Mouse (Mus musculus): Measurements from ENCODE around the gene Ift52.

Ift52 gene

DNA sequence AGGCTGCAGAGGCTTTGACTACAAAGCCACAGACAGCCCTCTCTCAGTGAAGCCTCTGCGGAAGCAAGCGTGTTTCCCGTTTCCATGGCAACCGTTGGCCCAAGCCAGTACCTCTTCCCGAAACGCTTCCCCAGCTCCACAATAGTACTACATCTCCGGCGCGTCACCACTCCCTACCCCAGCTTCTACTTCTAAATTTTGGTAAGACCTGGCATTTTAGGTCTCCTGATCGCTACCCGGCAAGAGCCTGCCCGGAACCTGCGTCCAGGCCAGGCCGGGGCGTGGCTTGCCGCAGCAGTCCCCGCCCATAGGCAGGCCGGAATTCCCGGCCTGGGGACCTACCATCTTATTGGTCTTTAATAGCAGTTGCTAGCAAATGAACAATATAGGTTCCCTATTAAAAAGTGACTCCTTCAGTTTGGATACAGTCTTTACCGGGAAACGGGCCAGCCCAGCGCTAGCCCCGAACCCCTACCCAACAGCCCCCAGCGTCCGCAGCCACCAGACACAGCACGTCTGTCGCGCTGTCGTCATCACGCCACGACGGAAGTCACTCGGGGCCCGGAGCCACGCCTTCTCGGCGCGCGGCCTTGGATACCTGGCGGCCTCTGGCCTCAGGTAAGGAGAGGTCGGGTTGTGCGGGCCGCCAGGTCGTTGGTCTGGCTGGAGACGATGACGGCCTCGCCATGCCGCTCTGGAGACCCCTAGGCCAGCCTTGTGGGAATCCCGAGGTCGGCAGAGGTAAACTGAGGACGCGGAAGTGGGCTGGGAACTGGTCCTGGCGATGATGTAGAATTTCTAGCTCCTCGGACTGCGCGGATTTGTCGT lies at the start of gene Ift52:
Gene Ift52, plus strand, starts transcription at position 439 of the 828 bp plus-strand sequence.
- peak; percentile 58 for DNase-seq (ENCODE audit: extremely low read depth, low read depth)

DNA sequence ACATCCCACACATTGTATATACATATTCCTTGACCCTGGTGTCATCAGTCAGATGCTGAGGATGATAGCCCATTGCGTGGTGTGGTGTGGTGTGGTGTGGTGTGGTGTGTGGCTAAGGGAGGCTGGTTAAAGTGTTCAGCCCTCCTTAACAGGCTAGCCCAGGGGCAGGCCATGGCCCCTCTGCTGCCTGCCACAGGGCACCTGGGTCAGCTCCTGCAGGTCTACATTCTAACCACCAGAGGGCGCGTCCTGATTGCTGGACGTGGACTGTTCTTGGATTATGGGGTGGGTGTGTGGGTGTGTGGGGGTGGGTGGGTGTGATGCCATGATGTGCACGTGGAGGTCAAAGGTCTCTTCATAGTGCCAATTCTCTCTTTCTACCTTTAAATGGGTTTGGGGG lies 48.8 kb upstream of the Ift52 start:
- no peak for DNase-seq (ENCODE audit: extremely low read depth, low read depth)

DNA sequence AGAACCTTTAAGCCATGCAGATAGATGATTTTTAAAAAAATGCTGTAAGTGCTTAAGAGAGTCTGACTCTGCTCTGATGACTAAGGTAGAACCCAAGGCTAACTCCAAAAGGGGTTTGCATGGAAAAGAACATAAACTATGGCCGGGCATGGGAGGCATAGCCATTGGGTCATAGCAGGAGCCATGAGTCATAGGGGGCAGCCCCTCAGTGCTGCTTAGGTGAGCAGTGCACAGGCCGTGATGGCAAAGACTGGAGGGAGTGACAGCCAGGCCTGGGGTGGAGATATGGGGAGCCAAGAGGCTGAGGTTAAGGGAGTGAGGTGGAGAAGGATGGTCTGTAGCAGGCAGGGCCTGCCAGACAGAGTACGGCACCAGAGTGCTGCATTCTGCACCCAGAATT lies 48.1 kb upstream of the Ift52 start:
- DNase-seq (ENCODE audit: extremely low read depth, low read depth), result no peak

DNA sequence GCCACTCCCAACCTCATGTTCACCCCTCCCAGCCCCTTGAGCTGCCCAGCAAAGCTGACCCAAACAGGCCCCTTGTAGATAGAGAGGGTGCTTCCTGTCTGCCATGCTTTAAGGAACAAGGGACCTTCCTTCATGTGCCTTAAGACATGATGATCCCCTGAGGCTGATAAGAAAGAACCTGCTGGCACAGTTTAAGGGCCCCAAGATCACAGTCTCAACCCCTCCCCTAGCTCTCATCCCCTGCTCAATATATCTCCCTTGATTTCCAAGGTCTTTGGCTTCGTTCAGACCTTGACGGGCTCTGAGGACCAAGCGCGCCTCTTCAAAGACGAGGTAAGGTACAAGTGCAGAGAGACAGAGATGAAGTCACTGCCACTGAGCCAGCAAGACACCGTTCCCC lies 46.3 kb upstream of the Ift52 start:
- no peak for DNase-seq (ENCODE audit: extremely low read depth, low read depth)

DNA sequence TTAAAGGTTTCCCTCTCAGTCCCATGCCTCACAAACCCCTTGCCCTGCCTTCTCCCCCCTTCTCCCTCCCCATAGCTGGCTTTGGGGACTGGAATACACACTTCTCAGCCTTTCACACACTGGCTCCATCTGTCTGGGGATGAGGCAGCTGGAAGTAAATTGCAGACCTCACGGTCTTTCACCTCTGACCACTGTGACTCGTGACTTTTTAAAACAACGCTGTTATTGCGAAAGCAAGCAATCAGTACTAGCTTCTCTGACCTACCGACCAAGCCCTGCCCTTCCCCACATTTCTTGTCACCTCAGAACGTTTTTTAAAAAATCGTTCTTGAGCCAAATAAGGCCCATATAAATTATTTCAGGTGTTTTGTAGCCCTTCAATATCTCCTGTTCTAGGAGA lies 44.4 kb upstream of the Ift52 start:
- DNase-seq (ENCODE audit: extremely low read depth, low read depth), result no peak

DNA sequence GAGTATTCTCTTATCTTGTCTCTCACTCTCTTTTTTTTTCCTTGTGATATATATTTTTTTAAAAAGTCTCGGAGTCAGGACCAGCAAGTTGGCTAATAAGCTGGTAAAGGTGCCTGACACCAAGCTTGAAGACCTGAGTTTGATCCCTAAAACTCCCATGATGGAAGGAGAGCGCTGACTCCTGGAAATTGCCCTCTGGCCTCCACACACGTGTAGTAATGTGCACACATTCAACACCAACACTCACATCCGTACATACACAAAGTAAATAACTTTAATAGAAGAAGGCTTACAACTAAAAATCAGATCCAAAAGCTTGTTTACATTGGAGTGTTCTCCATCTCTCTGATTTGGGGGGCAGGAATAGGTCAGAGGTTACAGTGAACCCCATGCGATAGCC lies 43.9 kb upstream of the Ift52 start:
- no peak for DNase-seq (ENCODE audit: extremely low read depth, low read depth)

DNA sequence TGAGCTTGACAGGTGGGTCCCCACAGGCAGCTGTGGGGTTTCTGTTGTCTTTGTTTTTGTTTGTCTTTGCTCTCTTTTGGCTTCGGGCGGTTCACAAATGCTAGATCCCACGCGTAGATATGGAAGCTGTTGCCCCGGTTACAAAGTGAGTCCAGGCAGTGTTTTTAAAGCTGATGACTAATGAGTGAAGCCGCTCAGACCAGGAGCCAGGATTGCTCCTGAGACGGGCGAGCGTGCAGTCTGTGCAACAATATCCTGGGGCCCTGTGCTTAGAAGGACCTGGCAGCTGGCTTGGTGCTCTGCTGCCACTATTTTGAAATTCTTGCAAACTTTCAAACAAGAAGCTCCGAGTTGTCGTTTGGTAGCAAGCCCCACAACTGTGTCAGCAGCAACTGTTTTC lies 43.5 kb upstream of the Ift52 start:
- DNase-seq (ENCODE audit: extremely low read depth, low read depth), result no peak

DNA sequence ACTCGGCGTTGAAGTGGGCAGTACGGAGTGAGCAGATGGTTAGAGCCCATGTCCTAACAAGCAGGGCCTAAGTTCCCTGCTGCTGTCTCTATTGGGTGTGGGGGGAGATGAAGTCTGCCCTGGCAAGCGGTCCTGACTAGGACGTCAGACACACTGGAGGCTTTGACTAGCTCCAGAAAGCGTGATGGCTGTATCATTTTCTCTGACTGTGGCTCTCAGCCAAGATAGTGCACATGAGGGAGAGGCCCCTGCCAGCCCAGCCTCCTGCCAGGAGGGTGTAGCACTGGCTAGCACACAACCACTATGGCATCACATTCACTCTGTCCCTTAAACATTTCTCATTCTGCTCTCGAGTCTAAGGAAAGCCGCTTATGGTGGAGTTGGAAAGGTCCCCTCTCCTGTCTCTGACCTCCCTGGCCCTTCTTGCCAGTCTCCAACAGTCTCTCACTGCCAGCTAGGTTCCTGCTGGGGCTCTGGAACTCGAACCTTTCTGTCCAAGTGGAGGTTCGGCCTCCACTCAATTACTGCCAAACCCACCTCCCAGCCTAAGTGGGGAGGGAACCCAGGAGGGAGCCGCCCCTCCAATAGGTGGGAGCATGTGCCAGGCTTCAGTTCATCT lies 41.9 kb upstream of the Ift52 start:
- DNase-seq (ENCODE audit: extremely low read depth, low read depth), result no peak

DNA sequence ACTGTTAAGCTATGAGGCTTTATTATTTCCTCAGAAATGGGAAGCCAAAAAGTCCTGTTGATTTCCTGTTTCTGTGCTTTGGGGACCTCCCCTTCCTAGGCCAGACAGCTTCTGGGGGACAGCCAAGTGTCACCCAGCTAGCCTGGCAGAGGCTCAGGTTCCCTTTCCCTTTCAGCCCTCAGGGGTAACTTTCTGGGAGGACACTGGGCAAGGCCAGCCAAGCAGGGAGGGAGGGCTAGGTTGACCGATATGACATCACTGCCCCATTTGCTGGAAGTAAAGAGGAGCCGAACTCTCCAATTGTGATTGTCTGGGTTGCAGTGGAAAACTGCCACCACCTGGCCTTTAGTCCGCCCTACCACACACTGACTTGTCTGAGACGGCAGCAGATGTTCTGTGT lies 41.2 kb upstream of the Ift52 start:
- no peak for DNase-seq (ENCODE audit: extremely low read depth, low read depth)

DNA sequence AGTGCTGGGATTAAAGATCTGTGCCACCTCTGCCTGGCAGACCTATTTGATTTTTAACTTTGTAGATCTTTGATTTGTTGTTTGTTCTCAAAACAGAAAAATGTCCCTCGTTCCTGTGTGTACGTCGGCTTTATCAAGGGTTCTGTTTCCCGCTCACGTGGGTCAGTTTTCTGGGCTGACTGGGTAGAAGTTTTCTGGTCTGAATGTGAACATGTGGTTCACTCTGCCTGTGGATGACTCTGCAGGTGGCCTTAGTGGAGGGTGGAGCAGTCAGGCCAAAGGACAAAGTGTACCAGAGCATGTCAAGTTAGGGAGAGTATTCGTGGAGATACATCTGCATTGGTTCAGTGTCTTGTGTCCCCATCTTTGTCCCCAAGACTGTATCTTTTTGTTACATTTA lies 32.8 kb upstream of the Ift52 start:
- no peak for DNase-seq (ENCODE audit: extremely low read depth, low read depth)

DNA sequence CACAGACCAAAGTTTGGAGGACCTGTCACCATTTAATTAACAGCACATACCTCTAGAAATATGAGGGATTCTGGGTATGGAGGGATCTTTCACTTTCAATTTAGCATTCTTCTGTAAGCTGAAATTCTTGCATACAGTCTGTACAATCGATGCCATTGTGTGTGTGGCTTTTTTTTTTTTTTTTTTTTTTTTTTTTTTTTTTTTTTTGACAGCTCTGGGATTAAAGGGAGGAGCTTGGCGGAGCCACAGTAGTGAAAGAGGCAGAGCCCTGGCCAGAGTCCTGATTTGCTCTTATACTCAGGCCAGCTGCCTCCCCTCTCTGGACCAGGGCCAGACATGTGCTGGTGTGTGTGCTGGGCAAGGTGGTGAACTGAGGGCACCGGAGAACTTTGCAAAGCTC lies 31.2 kb upstream of the Ift52 start:
- DNase-seq (ENCODE audit: extremely low read depth, low read depth), result no peak

DNA sequence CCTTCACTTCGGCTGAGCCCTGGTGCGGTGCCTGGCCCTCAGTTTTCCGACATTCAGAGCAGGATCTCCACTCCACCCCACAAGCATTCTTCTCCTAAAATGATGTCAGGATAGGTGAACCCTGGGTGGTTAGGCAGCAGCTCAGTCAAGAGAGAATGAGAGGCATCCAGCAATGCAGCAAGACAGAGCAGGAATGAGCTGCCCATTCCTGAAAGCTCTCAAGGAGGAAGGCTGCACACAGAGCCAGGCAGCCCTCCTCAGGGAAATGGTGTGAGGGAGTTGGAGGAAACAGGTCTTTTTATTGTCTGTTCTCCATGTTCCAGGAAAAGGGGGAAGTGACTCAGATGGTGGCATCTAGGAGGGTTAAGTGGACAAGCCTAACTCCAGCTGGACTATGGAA lies 30.4 kb upstream of the Ift52 start:
- DNase-seq (ENCODE audit: extremely low read depth, low read depth), result no peak

DNA sequence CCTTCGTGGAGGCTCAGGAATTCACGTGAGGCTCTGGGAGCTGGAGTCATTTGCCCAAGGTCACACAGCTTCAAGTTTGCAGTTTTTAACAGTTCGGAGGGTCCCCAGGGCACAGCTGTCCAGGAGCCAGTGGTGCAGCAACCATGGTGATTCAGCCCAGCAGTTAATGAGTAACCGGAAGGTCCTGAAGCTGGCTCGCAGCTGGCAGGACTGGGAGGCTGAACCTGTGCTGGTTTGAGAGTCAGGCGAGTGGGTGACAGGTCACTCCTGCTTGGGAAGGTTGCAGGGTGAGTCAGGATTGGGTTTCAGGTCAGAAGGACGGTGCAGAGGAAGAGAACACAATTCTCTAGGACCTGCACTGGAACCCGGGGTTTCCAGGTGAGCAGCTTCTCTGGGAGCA lies 29.9 kb upstream of the Ift52 start, which contains the start of gene Sgk2:
Gene Sgk2, plus strand, starts transcription at position 113 of the 400 bp plus-strand sequence.
- DNase-seq (ENCODE audit: extremely low read depth, low read depth), result no peak

DNA sequence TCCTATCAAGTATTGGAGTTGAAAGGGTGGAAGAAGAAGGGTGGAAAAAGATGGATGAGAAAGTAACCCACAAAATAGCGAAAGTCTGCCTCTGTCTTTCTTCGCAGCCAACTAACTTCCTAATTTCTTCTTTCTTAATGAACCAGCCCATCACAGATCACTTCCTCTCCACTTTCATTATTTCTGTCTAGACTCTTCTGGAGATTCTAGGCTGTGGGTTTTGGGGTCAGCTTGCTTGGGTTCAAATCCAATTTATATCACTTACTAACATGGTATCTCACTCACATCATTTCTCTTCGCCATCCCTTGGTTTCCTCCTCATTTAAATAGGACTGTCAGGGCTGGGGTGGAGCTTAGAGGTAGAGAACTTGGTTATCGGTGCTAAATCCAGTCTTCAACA lies 28.9 kb upstream of the Ift52 start:
- DNase-seq (ENCODE audit: extremely low read depth, low read depth), result no peak

DNA sequence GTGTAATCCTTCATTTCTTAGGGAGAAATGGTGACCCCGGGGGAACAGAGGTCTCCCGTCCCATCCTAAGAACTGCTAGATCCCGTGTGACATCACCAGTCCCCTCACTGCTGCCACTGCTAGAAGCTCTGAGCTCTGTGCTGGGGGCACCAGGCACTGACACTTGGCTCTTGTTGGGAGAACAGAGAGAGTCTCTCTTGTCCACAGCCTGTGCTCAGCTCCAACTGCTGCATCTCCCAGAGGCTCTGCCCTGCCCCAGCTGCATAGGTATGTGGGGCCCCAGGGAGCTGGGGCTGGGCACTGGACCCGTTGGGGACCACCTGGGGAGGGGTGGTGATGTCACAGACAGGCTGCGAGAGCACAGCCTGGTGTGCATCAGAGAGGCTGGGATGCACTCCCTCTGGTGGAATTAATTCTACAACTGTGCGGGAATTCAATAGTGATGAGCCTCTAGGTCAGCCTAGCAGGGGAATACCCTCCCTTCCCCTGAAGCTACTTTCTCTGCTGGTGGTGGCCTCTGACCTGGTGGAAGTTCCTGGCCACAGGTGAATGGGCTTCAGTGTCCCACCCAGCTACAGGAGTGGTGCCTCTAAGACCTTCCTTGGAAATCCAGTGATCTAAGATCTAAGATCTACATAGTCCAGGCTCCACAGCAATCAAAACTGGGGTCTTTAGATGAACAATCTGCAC lies 25.6 kb upstream of the Ift52 start:
- no peak for DNase-seq (ENCODE audit: extremely low read depth, low read depth)

DNA sequence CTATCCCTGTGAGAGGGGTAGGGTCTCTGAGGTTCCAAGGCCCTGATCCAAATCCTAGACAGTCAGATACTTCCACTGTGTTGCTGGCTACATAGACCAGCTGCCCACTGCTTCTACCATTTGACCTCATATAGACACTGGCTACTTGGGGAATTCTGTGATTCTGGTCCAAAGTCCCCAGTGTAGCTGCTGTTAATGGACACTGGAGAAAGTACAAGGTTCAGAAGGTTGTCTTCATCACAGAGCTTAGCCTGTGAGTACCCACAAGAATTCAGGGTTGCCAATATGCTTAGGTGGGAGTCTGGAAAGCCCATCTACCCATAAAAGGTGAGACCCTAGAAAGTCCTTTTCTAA lies 25.1 kb upstream of the Ift52 start:
- no peak for DNase-seq (ENCODE audit: extremely low read depth, low read depth)

DNA sequence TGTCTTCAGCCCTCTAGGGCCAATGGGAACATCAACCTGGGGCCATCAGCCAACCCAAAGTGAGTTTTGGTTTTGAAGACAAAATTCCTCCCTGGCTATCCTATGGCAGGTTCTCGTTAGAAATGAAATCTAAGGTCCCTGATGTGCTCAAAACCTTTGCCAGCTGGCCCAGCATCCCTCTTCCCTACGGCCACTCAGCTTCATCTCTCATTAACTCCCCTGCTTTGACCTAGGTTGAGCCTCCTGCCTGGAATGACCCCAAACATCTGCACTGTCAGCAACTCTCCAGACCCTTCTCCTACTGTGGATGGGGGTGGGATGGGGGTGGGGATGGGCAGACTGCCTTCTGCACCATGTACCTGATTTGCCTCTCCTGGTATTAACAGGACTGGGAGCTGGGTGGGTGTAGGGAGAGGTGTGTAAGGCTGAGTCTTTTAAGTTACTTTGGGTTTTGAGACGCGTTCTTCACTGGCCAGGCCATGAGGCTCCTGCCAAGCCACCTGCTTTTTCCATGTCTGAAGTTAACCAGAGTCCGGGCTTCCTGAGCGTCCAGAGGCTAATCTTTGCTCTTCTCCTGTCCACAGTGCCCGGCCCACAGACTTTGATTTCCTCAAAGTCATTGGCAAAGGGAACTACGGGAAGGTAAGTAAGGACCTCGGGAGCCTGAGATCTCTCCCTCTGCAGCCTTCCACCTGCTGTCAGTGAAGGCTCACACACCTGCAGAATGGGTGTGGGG lies 23.1 kb upstream of the Ift52 start:
- DNase-seq (ENCODE audit: extremely low read depth, low read depth), result no peak

DNA sequence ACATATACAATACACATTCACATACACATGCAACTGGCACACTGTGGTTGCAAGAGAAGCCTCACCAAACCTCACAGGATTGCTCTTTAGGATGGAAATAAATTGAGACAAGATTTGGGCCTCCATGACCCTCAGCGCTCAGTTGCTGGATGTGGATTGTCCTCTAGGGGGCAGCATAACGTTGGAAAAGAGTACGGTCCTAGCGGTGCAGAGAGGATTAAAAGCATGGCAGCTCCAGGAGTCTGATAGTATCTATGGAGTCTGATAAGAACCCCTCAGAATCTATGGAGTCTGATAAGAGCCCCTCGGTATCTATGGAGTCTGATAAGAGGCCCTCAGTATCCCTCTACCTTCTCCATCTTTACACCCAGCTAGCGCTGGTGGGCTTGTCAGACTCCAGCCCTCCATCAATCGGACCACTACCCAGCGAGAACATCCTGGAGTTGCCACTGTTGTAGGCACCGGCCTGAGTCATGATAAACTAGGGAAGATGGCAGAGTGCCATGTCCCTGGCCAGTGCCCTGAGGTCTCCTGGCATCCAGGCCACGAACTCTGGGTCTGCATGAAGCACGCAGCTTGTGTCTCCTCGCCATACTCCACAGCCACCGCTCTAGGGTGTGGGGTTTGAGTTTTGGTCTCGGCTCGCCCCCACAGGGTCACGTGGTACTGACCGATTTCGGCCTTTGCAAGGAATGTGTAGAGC lies 18.5 kb upstream of the Ift52 start:
- no peak for DNase-seq (ENCODE audit: extremely low read depth, low read depth)

DNA sequence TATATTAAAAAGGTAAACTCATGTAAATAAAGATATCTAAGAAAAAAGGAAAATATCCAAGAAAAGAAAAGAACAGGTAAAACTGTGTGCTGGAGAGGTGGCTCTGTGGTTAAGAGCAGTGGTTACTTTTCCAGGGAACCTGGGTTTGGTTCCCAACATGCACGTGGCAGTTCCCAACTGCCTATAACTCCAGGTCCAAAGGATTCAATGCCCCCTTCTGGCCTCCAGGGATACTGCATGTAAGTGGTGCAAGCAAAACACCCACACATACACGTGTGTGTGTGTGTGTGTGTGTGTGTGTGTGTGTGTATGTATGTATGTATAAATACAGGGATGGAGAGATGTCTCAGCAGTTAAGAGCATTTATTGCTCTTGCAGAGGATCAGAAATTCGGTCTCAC lies 17.4 kb upstream of the Ift52 start:
- DNase-seq (ENCODE audit: extremely low read depth, low read depth), result peak; percentile 40

DNA sequence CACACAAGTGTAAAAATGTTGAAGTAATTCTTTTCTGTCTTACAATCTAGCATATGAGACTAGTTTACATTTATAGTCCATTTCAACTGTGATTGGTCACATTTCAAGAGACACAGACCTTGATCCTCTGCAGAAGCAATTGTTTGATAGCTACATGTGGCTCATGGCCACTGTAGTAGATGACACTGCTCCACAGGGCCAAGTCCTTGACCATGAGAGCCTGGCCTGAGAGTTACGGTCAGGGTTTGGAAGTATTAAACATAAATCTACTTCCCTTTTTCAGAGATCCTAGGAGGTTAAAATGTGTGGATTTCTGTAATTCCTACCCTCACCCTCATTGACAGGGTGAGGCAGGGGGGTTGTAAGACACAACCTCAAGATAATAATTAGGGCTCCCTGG lies 16.1 kb upstream of the Ift52 start:
- no peak for DNase-seq (ENCODE audit: extremely low read depth, low read depth)

DNA sequence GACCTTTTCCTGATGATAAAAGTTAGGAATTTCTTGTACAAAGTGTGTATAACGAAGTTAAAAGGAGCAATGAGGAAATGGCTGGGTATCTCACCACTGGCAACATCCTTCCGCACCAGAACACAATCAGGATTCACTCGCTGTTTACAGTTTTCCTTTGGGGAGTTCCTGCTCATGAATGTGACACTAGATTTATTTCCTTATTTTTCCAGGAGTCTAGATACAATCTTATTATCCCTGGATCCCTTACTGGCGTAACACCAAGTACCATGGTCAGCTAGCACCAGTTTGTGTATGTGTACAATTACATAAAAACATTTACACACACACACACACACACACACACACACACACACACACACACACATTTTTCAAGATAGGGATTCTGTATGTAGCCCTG lies 9.9 kb upstream of the Ift52 start:
- DNase-seq (ENCODE audit: extremely low read depth, low read depth), result no peak
